9 mouse cellular contexts compared by ENCODE assay signal in genomic region chr10:29432935-29433453, GRCm38 (mm10).
"Had no signal": no experiment of that assay in that cellular context is flagged by ENCODE, and none has a peak within 500 bp of the region (broad histone marks: within the 10 kb centered on the region; RNA-seq: fewer than 3 reads in every experiment).

No protein-coding gene starts in this region.

- DNase-seq: kidney, adult 11 months; kidney, postnatal 10 days; kidney, postnatal 4 days; left cerebral cortex, postnatal 4 days; lung, adult 18-20 months; lung, postnatal 36 days; midbrain, embryonic 14.5 days; right cerebral cortex, adult 18-20 months; thymus, postnatal 4 days had no signal
